Mouse (Mus musculus): Measurements from ENCODE around the gene Ang2.
"Not testable (repeated sequence)": the region's sequence is repeated elsewhere in the genome, so short reads cannot be mapped to it uniquely, and the experiment has no call there.

GRCm38 (mm10) chr14:51220075-51220474 lies 21.1 kb upstream of the Ang2 start:
- TF ChIP-seq CTCF (IDR thresholded peaks at IDR 0.05; ENCODE audit: low read depth, low read length); TAL1 (conservative IDR thresholded peaks at IDR 0.05; ENCODE audit: low read depth, low read length); GATA1 (IDR thresholded peaks at IDR 0.05; ENCODE audit: borderline replicate concordance, low read length); POLR2AphosphoS5 (IDR thresholded peaks at IDR 0.05; ENCODE audit: insufficient replicate concordance, low read depth, low read length): not testable (repeated sequence)

Data from G1E (cell line).